Comparison of ENCODE assay signal across 9 mouse cellular contexts in genomic region chr2:154648086-154648485, GRCm38 (mm10). TPM values are rescaled to one million over a fixed set of nuclear protein-coding genes. Genes with fewer than 3 reads are reported as not detected.
DNase-seq lines count a peak whose midpoint lies in the region; ATAC-seq lines count a peak whose summit lies in the region.
"Had no signal": no experiment of that assay in that cellular context is flagged by ENCODE, and none has a peak within 500 bp of the region (broad histone marks: within the 10 kb centered on the region; RNA-seq: fewer than 3 reads in every experiment).

No protein-coding gene starts in this region.

- no peaks in the 10 kb centered on the region for H3K9me3 ChIP-seq in neural tube, embryonic 15.5 days (replicated peaks)
- H3K9me3 ChIP-seq: hindbrain, embryonic 15.5 days had no signal

- peak; percentile 49 to 64 for DNase-seq in cerebellum, postnatal 14 days
- DNase-seq in cerebellum, adult 9-10 months = no peak
- peak; percentile 26 for DNase-seq in neural tube, embryonic 10.5 days (ENCODE audit: extremely low spot score, low spot score)
- DNase-seq in embryo, embryonic 9.5 days (ENCODE audit: extremely low spot score) = peak; percentile 49
- DNase-seq in lung, postnatal 36 days = peak; percentile 63
- DNase-seq in frontal cortex, postnatal 36 days (ENCODE audit: low spot score in 2 of 2) = no peak
- no peak for DNase-seq in frontal cortex, postnatal 10 days (ENCODE audit: low spot score in 2 of 2)

- H3K4me3 ChIP-seq in neural tube, embryonic 15.5 days (replicated peaks) = no peak overlapping the region
- H3K4me3 ChIP-seq: hindbrain, embryonic 15.5 days had no signal

- H3K27ac ChIP-seq in neural tube, embryonic 15.5 days (replicated peaks) = no peak overlapping the region
- H3K27ac ChIP-seq: hindbrain, embryonic 15.5 days had no signal

- ATAC-seq in neural tube, embryonic 15.5 days (ENCODE audit: low FRiP score) = no peak

- H3K9ac ChIP-seq in neural tube, embryonic 15.5 days (replicated peaks) = no peak overlapping the region
- H3K9ac ChIP-seq: hindbrain, embryonic 15.5 days had no signal

- WGBS in neural tube, embryonic 15.5 days = 26% methylated on average over 3 of the region's 3 CpGs

- no peak overlapping the region for H3K4me2 ChIP-seq in neural tube, embryonic 15.5 days
- H3K4me2 ChIP-seq: hindbrain, embryonic 15.5 days had no signal

- no peaks in the 10 kb centered on the region for H3K4me1 ChIP-seq in neural tube, embryonic 15.5 days
- H3K4me1 ChIP-seq: hindbrain, embryonic 15.5 days had no signal

- no peaks in the 10 kb centered on the region for H3K27me3 ChIP-seq in neural tube, embryonic 15.5 days (replicated peaks)
- H3K27me3 ChIP-seq: hindbrain, embryonic 15.5 days had no signal

- peaks cover 23% of the 10 kb centered on the region for H3K36me3 ChIP-seq in neural tube, embryonic 15.5 days

RNA-seq across cellular contexts. Expression of gene Chmp4b, which starts 3.4 kb away (rescaled TPM):
- polyA plus RNA-seq in neural tube, embryonic 15.5 days (2015; fragmentation: Nextera tagmentation; extraction: Ambion mirVana) = 29.6 and 31.5 TPM in 2 replicates

RNA-seq across cellular contexts. Expression of gene 4930519P11Rik, which starts 34.8 kb away (rescaled TPM):
- polyA plus RNA-seq in neural tube, embryonic 15.5 days (2015; fragmentation: Nextera tagmentation; extraction: Ambion mirVana) = 0.35 and 0.55 TPM in 2 replicates

RNA-seq across cellular contexts. Expression of gene Zfp341, which starts 35.0 kb away (rescaled TPM):
- 2.1 and 2.3 TPM in 2 replicates for polyA plus RNA-seq in neural tube, embryonic 15.5 days (2015; fragmentation: Nextera tagmentation; extraction: Ambion mirVana)

RNA-seq across cellular contexts. Expression of gene Pxmp4, which starts 44.6 kb away (rescaled TPM):
- polyA plus RNA-seq in neural tube, embryonic 15.5 days (2015; fragmentation: Nextera tagmentation; extraction: Ambion mirVana) = 18.1 and 22.9 TPM in 2 replicates

Comparison
In these comparisons a context has a peak if more than half of its experiments do, and no peak if none do; other contexts are left out.
1. DNase-seq: peak in cerebellum, postnatal 14 days (2 of 2), neural tube, embryonic 10.5 days (single experiment), embryo, embryonic 9.5 days (single experiment) and lung, postnatal 36 days (single experiment); none in cerebellum, adult 9-10 months (single experiment), frontal cortex, postnatal 36 days (0 of 2) and frontal cortex, postnatal 10 days (0 of 2).